Mouse (Mus musculus) midbrain, postnatal 0 days (tissue): Measurements from ENCODE around the gene Cntf. TPM values are rescaled to one million over a fixed set of nuclear protein-coding genes. Genes with fewer than 3 reads are reported as not detected.

Experiments
- ATAC-seq: fragments of 200-750 bp; cut with Nextera tagmentation; 2 replicates; pipeline ENCODE4 v1.8.0; 2017; ENCODE audit warnings: moderate number of reproducible peaks, mild to moderate bottlenecking, moderate TSS enrichment, moderate library complexity; ENCODE audit not compliant: low FRiP score
- DNase-seq: peaks from one replicate; pipeline ENCODE4 v3.0.0-alpha.2; 2015; ENCODE audit warnings: low spot score
- H3K27ac ChIP-seq: fragments of 300-500 bp; sonication (generic); 2 replicates; pipeline ENCODE4 v1.5.1; 2014; ENCODE audit warnings: low read depth, mild to moderate bottlenecking, low read length, mixed read lengths
- H3K27me3 ChIP-seq: fragments of 300-500 bp; sonication (generic); 2 replicates; pipeline ENCODE4 v1.6.1; 2014; ENCODE audit warnings: low read length, control low read depth, mixed read lengths; ENCODE audit not compliant: insufficient read depth
- H3K36me3 ChIP-seq: fragments of 300-500 bp; sonication (generic); 2 replicates; pipeline ENCODE4 v1.6.1; 2014; ENCODE audit warnings: low read length, control low read depth, mixed read lengths; ENCODE audit not compliant: insufficient read depth
- H3K4me1 ChIP-seq: fragments of 300-500 bp; sonication (generic); 2 replicates; pipeline ENCODE4 v1.6.1; 2014; ENCODE audit warnings: mild to moderate bottlenecking, control low read depth, antibody characterized with exemption, low read length, mixed read lengths; ENCODE audit not compliant: insufficient read depth
- H3K4me2 ChIP-seq: fragments of 300-500 bp; sonication (generic); 2 replicates; pipeline ENCODE4 v1.6.1; 2014; ENCODE audit warnings: low read depth, mild to moderate bottlenecking, low read length, mixed read lengths; ENCODE audit not compliant: poor library complexity, severe bottlenecking
- H3K4me3 ChIP-seq: fragments of 300-500 bp; sonication (generic); 2 replicates; pipeline ENCODE4 v1.5.1; 2014; ENCODE audit warnings: low read depth, mild to moderate bottlenecking, low read length, moderate library complexity
- H3K9ac ChIP-seq: fragments of 300-500 bp; sonication (generic); replicated peaks from 2 replicates; pipeline ENCODE4 v1.6.1; 2014; ENCODE audit warnings: mild to moderate bottlenecking, low read length, moderate library complexity, mixed read lengths; ENCODE audit not compliant: poor library complexity, severe bottlenecking
- H3K9me3 ChIP-seq: fragments of 300-500 bp; sonication (generic); 2 replicates; pipeline ENCODE4 v1.6.1; 2016; ENCODE audit warnings: low read length, control low read depth
- CTCF ChIP-seq: IDR thresholded peaks from 2 replicates; pipeline ENCODE4 v1.5.1; 2016; ENCODE audit warnings: antibody characterized with exemption, mild to moderate bottlenecking
- WGBS: fragments of 180-500 bp; shearing (Covaris S2); extraction: QIAGEN DNeasy Blood & Tissue Kit; methylation state at CpG from one replicate; pipeline ENCODE4 v1.1.7; 2014; 5-methylcytosine and 5-hydroxymethylcytosine counted together
- polyA plus RNA-seq: library from polyadenylated mRNA; unstranded; fragments of >200 nt; fragmentation: Nextera tagmentation; extraction: Ambion mirVana; gene quantifications from 2 replicates; pipeline ENCODE4 v1.2.1, GENCODE M21; 2015
- total RNA-seq: library from RNA; depleted of rRNA; stranded (reverse); fragments of >200 nt; gene quantifications from 2 replicates; pipeline ENCODE4 v1.2.3, GENCODE M21; 2014

Gene Cntf
- total and polyA plus RNA-seq, 2 experiments from 2014 or later, result 1.0 to 1.5 TPM

GRCm38 (mm10) chr19:12802830-12803229 lies 37.4 kb upstream of the Cntf start:
- DNase-seq, result no peak
- ATAC-seq, result no peak
- no peak for TF ChIP-seq CTCF

GRCm38 (mm10) chr19:12801046-12801445 lies 35.6 kb upstream of the Cntf start:
- no peak for DNase-seq
- 76% methylated on average over 3 of the region's 3 CpGs for WGBS

More at GRCm38 (mm10) chr19:12802830-12803229, 37.4 kb upstream of the Cntf start:
- H3K4me1 ChIP-seq, result no peaks in the 10 kb centered on the region
- no peak overlapping the region for H3K4me3 ChIP-seq
- H3K36me3 ChIP-seq, result no peaks in the 10 kb centered on the region
- H3K4me2 ChIP-seq, result no peak overlapping the region
- no peak overlapping the region for H3K9ac ChIP-seq
- 78% methylated on average over 3 of the region's 3 CpGs for WGBS
- H3K27ac ChIP-seq, result no peak overlapping the region
- H3K27me3 ChIP-seq, result no peaks in the 10 kb centered on the region
- no peaks in the 10 kb centered on the region for H3K9me3 ChIP-seq

GRCm38 (mm10) chr19:12800621-12801020 lies 35.2 kb upstream of the Cntf start:
- WGBS, result 79% methylated on average over 2 of the region's 2 CpGs
- no peaks in the 10 kb centered on the region for H3K9me3 ChIP-seq
- H3K4me2 ChIP-seq, result no peak overlapping the region
- H3K27ac ChIP-seq, result no peak overlapping the region
- H3K4me3 ChIP-seq, result no peak overlapping the region
- DNase-seq (no peak), ATAC-seq (no peak)
- TF ChIP-seq CTCF, result no peak
- no peaks in the 10 kb centered on the region for H3K4me1 ChIP-seq
- H3K27me3 ChIP-seq, result no peaks in the 10 kb centered on the region
- H3K9ac ChIP-seq, result no peak overlapping the region
- H3K36me3 ChIP-seq, result no peaks in the 10 kb centered on the region

More at GRCm38 (mm10) chr19:12801046-12801445, 35.6 kb upstream of the Cntf start:
- no peak for TF ChIP-seq CTCF
- H3K4me2 ChIP-seq, result no peak overlapping the region
- no peak overlapping the region for H3K4me3 ChIP-seq
- no peaks in the 10 kb centered on the region for H3K27me3 ChIP-seq
- ATAC-seq, result no peak
- no peaks in the 10 kb centered on the region for H3K9me3 ChIP-seq
- no peaks in the 10 kb centered on the region for H3K4me1 ChIP-seq
- H3K9ac ChIP-seq, result no peak overlapping the region
- no peaks in the 10 kb centered on the region for H3K36me3 ChIP-seq
- no peak overlapping the region for H3K27ac ChIP-seq

GRCm38 (mm10) chr19:12799081-12799480 lies 33.6 kb upstream of the Cntf start:
- no peaks in the 10 kb centered on the region for H3K27me3 ChIP-seq
- WGBS, result 88% methylated on average over 3 of the region's 3 CpGs
- TF ChIP-seq CTCF, result no peak

GRCm38 (mm10) chr19:12798404-12798803 lies 33.0 kb upstream of the Cntf start:
- H3K4me1 ChIP-seq, result no peaks in the 10 kb centered on the region
- no peak overlapping the region for H3K27ac ChIP-seq
- no peak overlapping the region for H3K4me3 ChIP-seq
- no peak overlapping the region for H3K4me2 ChIP-seq
- no peaks in the 10 kb centered on the region for H3K27me3 ChIP-seq
- no peaks in the 10 kb centered on the region for H3K36me3 ChIP-seq
- H3K9ac ChIP-seq, result no peak overlapping the region
- ATAC-seq (no peak), DNase-seq (no peak)
- 80% methylated on average over 4 of the region's 4 CpGs for WGBS
- H3K9me3 ChIP-seq, result no peaks in the 10 kb centered on the region
- TF ChIP-seq CTCF, result no peak

More at GRCm38 (mm10) chr19:12799081-12799480, 33.6 kb upstream of the Cntf start:
- no peak for DNase-seq
- Histone ChIP-seq H3K9me3 (no peaks in the 10 kb centered on the region), H3K9ac (no peak overlapping the region), H3K4me3 (no peak overlapping the region), H3K4me2 (no peak overlapping the region), H3K36me3 (no peaks in the 10 kb centered on the region), H3K4me1 (no peaks in the 10 kb centered on the region), H3K27ac (no peak overlapping the region)
- ATAC-seq, result no peak

GRCm38 (mm10) chr19:12797071-12797470 lies 31.6 kb upstream of the Cntf start:
- peak; percentile 72 for TF ChIP-seq CTCF
- Histone ChIP-seq H3K27me3 (no peaks in the 10 kb centered on the region), H3K4me3 (peak overlapping the region; percentile 74), H3K9ac (peak overlapping the region; percentile 51), H3K4me2 (peak overlapping the region; percentile 75), H3K4me1 (no peaks in the 10 kb centered on the region), H3K36me3 (no peaks in the 10 kb centered on the region), H3K27ac (peak overlapping the region; percentile 100), H3K9me3 (no peaks in the 10 kb centered on the region)
- ATAC-seq (no peak), DNase-seq (peak; percentile 79)
- WGBS, result 0% methylated on average over 7 of the region's 7 CpGs
